Mouse (Mus musculus) neural tube, embryonic 12.5 days (tissue): ENCODE results near the gene Myo18b. TPM values are rescaled to one million over a fixed set of nuclear protein-coding genes. Genes with fewer than 3 reads are reported as not detected.

Experiments used
- ATAC-seq: fragments of 200-750 bp; cut with Nextera tagmentation; 2 replicates; pipeline ENCODE4 v1.8.0; 2017; ENCODE audit warnings: low read depth, mild to moderate bottlenecking, moderate TSS enrichment, moderate library complexity; ENCODE audit not compliant: low FRiP score
- H3K27ac ChIP-seq: fragments of 300-500 bp; sonication (generic); 2 replicates; pipeline ENCODE4 v1.5.1; 2016
- H3K27me3 ChIP-seq: fragments of 300-500 bp; sonication (generic); replicated peaks from 2 replicates; pipeline ENCODE4 v1.6.1; 2016; ENCODE audit warnings: mild to moderate bottlenecking
- H3K36me3 ChIP-seq: fragments of 300-500 bp; sonication (generic); 2 replicates; pipeline ENCODE4 v1.6.1; 2016; ENCODE audit warnings: mild to moderate bottlenecking
- H3K4me1 ChIP-seq: fragments of 300-500 bp; sonication (generic); 2 replicates; pipeline ENCODE4 v1.6.1; 2016
- H3K4me2 ChIP-seq: fragments of 300-500 bp; sonication (generic); replicated peaks from 2 replicates; pipeline ENCODE4 v1.6.1; 2016; ENCODE audit warnings: mild to moderate bottlenecking
- H3K4me3 ChIP-seq: fragments of 300-500 bp; sonication (generic); 2 replicates; pipeline ENCODE4 v1.5.1; 2016
- H3K9ac ChIP-seq: fragments of 300-500 bp; sonication (generic); 2 replicates; pipeline ENCODE4 v1.6.1; 2016; ENCODE audit warnings: mild to moderate bottlenecking
- H3K9me3 ChIP-seq: fragments of 300-500 bp; sonication (generic); 2 replicates; pipeline ENCODE4 v1.6.1; 2016; ENCODE audit warnings: mild to moderate bottlenecking
- WGBS: fragments of 180-500 bp; shearing (Covaris S2); methylation state at CpG from one replicate; pipeline ENCODE4 v1.1.7; 2016; 5-methylcytosine and 5-hydroxymethylcytosine counted together
- polyA plus RNA-seq: library from polyadenylated mRNA; unstranded; fragments of >200 nt; fragmentation: Nextera tagmentation; extraction: Ambion mirVana; gene quantifications from 2 replicates; pipeline ENCODE4 v1.2.1, GENCODE M21; 2016

The Myo18b gene
- polyA plus RNA-seq = 0.66 and 1.3 TPM in 2 replicates

DNA sequence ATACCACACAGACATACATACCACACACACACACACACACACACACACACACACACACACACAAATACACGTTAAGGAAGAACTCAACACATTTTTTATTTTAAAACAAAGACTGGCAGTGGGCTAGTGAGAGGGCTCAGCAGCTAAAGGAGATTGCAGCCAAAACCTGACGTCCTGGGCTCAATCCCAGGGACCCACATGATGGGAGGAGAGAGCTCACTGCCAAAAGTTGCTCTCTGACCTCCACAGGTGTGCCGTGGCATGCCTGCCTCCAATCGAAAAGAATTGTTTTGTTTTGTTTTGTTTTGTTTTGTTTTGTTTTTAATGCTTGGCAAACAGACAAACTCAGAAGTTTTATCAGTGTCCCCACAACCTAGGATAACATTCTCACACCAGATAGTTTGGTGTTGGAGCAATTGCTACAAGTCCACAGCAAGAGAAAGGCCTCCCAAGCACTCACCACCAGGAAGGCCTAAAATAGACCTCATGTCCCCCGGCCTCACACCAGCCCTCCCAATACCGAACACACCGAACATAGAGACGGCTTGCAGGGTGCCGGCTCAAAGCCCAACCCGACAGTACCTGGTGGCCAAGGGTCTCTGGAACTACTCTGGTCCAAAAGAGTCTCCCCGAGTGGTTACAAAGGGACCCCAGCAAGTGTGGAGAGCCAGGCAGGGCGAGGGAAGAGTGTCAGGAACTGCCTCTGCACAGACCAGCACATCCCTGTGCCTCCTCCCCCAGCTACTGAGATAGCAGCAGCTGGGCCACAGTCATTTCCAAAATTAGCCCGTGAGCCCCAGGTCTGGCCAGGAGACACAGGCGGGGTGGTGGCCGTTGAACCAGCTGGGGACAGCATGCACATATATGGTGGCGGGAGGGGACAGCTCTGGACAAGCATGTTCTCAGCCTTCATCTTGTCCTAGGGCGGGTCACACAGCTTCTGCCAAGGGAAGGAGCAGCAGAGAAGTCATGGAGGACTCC, at the start of gene Myo18b:
TSS of gene Myo18b (minus strand) at position 689 of the 981 bp plus-strand sequence.
- H3K4me2 ChIP-seq = no peak within 1 kb of the TSS
- H3K36me3 ChIP-seq = no peaks in the 10 kb centered on the region
- no peak within 1 kb of the TSS for H3K9ac ChIP-seq
- no peaks in the 10 kb centered on the region for H3K27me3 ChIP-seq
- ATAC-seq = no peak
- 84% methylated on average over 17 of the region's 17 CpGs for WGBS
- H3K9me3 ChIP-seq = no peaks in the 10 kb centered on the region
- H3K4me1 ChIP-seq = no peaks in the 10 kb centered on the region
- H3K4me3 ChIP-seq = no peak within 1 kb of the TSS
- H3K27ac ChIP-seq = no peak within 1 kb of the TSS

- Histone ChIP-seq H3K4me2 (no peak overlapping the region), H3K9ac (no peak overlapping the region), H3K36me3 (no peaks in the 10 kb centered on the region), H3K9me3 (no peaks in the 10 kb centered on the region), H3K27me3 (no peaks in the 10 kb centered on the region), H3K4me1 (no peaks in the 10 kb centered on the region), H3K4me3 (no peak overlapping the region), H3K27ac (no peak overlapping the region)
- WGBS = 79% methylated on average over 7 of the region's 7 CpGs
- no peak for ATAC-seq
Observed at GRCm38 (mm10) chr5:112945925-112946324, 49.8 kb upstream of the Myo18b start.

- Histone ChIP-seq H3K9ac (no peak overlapping the region), H3K9me3 (no peaks in the 10 kb centered on the region), H3K4me3 (no peak overlapping the region), H3K27ac (no peak overlapping the region), H3K36me3 (no peaks in the 10 kb centered on the region), H3K27me3 (no peaks in the 10 kb centered on the region), H3K4me2 (no peak overlapping the region), H3K4me1 (no peaks in the 10 kb centered on the region)
- 48% methylated on average over 7 of the region's 7 CpGs for WGBS
- no peak for ATAC-seq
Observed at GRCm38 (mm10) chr5:112942244-112942643, 46.1 kb upstream of the Myo18b start.

DNA sequence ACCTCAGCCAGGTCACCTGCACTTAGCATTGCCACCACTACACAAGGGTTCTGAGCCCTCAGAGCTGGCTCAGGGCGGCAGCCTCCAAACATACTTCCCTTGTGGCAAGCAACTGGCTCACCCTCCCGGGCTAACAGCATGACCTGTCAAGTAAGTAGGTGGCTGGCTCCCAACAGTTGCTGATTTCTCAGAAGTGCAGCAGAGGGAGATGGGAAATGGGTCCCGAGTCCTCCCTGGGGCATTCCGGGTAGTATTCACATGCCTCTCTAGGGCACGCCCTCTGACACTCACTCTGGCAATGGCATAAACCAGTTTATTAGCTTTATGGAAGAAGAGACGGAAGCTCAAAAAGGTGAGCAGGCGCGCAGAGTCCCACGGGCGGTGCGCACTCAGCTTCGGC, 44.8 kb upstream of the Myo18b start:
- H3K4me2 ChIP-seq = no peak overlapping the region
- no peaks in the 10 kb centered on the region for H3K27me3 ChIP-seq
- ATAC-seq = no peak
- no peak overlapping the region for H3K27ac ChIP-seq
- no peaks in the 10 kb centered on the region for H3K4me1 ChIP-seq
- 92% methylated on average over 12 of the region's 12 CpGs for WGBS
- H3K9me3 ChIP-seq = no peaks in the 10 kb centered on the region
- H3K9ac ChIP-seq = no peak overlapping the region
- H3K4me3 ChIP-seq = no peak overlapping the region
- H3K36me3 ChIP-seq = no peaks in the 10 kb centered on the region

DNA sequence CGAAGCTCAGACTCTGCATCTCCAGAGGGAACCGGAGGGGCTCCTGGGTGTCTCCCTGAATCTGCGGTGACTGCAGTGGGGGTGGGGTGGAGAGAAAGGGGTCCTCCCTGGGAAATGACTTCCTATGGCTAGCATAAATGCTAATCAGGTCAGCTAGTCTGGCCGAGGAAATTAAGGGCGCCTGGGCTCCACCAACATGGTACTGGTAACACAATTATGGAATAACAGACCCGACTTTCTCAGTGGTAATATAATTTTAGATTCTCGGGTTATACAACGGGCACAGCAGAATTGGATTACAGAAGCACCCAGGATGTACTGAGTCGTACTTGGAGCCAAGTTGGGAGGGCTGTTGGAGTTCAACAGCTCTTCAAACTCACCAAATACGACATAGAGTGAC, 40.5 kb upstream of the Myo18b start:
- 87% methylated on average over 10 of the region's 10 CpGs for WGBS
- no peak overlapping the region for H3K4me2 ChIP-seq
- ATAC-seq = no peak
- H3K9ac ChIP-seq = no peak overlapping the region
- H3K4me3 ChIP-seq = no peak overlapping the region
- no peaks in the 10 kb centered on the region for H3K27me3 ChIP-seq
- no peaks in the 10 kb centered on the region for H3K9me3 ChIP-seq
- H3K27ac ChIP-seq = no peak overlapping the region
- peaks cover 5% of the 10 kb centered on the region; the same call in 1 of the 2 replicates for H3K4me1 ChIP-seq
- peaks cover 3% of the 10 kb centered on the region; the same call in 1 of the 2 replicates for H3K36me3 ChIP-seq

- Histone ChIP-seq H3K4me2 (no peak overlapping the region), H3K27me3 (no peaks in the 10 kb centered on the region), H3K9me3 (no peaks in the 10 kb centered on the region), H3K4me1 (peaks cover 5% of the 10 kb centered on the region; the same call in 1 of the 2 replicates), H3K4me3 (no peak overlapping the region), H3K9ac (no peak overlapping the region), H3K36me3 (peaks cover 3% of the 10 kb centered on the region; the same call in 1 of the 2 replicates), H3K27ac (no peak overlapping the region)
- 93% methylated on average over 8 of the region's 8 CpGs for WGBS
- ATAC-seq = no peak
Observed at GRCm38 (mm10) chr5:112935436-112935835, 39.3 kb upstream of the Myo18b start.

DNA sequence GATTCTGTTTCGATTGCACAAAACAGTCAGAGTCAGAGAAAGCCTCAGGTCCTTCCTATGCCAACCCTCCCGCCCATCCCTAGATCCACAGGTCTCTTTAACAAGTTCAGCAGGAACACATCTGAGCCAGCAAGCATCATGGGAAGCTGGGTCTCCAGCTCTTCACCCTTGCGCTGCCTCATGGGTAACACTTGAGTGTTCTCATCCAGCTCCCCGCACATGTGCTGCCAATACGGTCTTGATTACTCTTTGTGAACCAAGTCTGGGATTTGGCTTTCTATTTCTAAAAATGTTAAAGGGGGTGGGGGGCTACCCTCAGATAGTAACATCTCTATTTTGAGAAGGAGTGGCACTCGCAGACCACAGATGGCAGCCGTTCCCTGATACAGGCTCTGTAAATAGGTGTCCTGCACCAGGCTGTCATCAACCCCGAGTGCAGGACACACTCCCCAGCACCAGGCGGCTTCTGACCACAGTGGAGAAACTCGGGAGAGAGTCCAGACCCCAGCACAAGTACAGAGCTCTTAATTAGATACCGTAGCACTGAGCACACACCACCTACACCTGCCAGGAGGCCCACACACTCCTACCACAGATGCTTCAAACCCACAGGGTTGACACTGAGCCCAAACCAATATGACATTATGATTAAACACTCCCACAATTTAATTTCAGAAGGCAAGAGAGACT, 36.9 kb upstream of the Myo18b start:
- H3K27ac ChIP-seq = no peak overlapping the region
- H3K4me3 ChIP-seq = no peak overlapping the region
- H3K4me2 ChIP-seq = no peak overlapping the region
- no peaks in the 10 kb centered on the region for H3K27me3 ChIP-seq
- H3K9ac ChIP-seq = no peak overlapping the region
- no peaks in the 10 kb centered on the region for H3K9me3 ChIP-seq
- H3K36me3 ChIP-seq = peaks cover 3% of the 10 kb centered on the region; the same call in 1 of the 2 replicates
- peaks cover 7% of the 10 kb centered on the region; the same call in 1 of the 2 replicates for H3K4me1 ChIP-seq
- no peak for ATAC-seq
- 80% methylated on average over 11 of the region's 11 CpGs for WGBS

DNA sequence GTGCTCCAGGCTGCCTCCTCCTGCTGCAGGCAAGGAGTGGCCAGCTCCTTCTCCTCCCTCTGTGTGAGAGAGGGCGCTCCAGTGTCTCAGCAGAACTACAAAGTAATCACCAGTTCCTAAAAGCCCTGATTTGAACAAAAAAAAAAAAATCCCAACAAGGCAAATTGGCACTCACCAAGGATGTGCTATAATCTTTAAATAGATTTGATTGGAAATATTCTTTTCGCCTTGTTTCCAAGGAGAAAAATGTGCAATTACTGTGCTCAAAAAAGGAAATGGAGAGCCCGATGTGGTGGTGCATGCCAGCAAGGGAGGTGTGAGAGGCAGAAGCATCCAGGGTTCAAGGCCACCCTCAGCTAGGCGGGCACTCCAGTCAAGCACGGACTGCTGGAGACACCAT, 35.7 kb upstream of the Myo18b start:
- no peaks in the 10 kb centered on the region for H3K27me3 ChIP-seq
- no peaks in the 10 kb centered on the region for H3K9me3 ChIP-seq
- H3K4me2 ChIP-seq = no peak overlapping the region
- H3K36me3 ChIP-seq = peaks cover 3% of the 10 kb centered on the region; the same call in 1 of the 2 replicates
- ATAC-seq = no peak
- H3K27ac ChIP-seq = no peak overlapping the region
- H3K4me3 ChIP-seq = no peak overlapping the region
- 79% methylated on average over 5 of the region's 5 CpGs for WGBS
- no peak overlapping the region for H3K9ac ChIP-seq
- H3K4me1 ChIP-seq = peaks cover 9% of the 10 kb centered on the region; the same call in 1 of the 2 replicates

DNA sequence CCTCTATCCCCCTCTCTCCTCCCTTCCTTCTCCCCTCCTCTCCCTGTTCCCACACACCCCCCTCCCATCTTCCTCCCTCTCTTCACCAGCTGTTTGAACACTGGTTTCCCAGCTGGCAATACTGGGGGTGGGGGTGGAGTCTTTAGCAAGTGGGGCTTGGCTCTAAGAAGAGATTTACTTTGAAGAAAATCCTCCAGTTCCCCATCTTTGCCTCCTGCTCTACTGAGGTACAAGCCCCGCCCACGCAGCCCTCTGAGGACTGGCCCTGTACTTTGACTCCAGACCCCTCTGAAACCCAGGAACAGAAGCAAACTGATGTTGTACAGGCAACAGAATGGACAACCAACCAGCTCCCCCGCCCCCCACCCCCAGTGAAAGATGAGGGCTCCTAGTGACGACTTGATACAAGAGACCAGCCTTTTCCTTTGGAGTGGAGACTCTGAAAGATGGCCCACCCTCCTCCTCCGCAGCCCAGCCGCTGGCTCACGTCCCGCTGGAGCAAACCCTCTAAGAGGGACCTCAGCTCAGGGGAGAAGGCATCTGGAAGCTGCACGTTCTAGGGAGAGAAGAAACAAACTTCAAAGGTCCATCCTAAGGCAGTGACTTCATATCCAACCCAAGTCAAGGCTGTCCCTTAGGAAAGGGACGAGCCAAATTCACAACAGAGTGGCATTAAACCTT, 32.2 kb upstream of the Myo18b start:
- peaks cover 4% of the 10 kb centered on the region; the same call in 1 of the 2 replicates for H3K4me1 ChIP-seq
- ATAC-seq = no peak
- 53% methylated on average over 10 of the region's 10 CpGs for WGBS
- no peak overlapping the region for H3K9ac ChIP-seq
- H3K27me3 ChIP-seq = no peaks in the 10 kb centered on the region
- H3K4me3 ChIP-seq = no peak overlapping the region
- H3K9me3 ChIP-seq = no peaks in the 10 kb centered on the region
- no peaks in the 10 kb centered on the region for H3K36me3 ChIP-seq
- H3K4me2 ChIP-seq = no peak overlapping the region
- no peak overlapping the region for H3K27ac ChIP-seq

- Histone ChIP-seq H3K9ac (no peak overlapping the region), H3K4me1 (peaks cover 4% of the 10 kb centered on the region; the same call in 1 of the 2 replicates), H3K36me3 (no peaks in the 10 kb centered on the region), H3K9me3 (no peaks in the 10 kb centered on the region), H3K27ac (no peak overlapping the region), H3K4me2 (no peak overlapping the region), H3K4me3 (no peak overlapping the region), H3K27me3 (no peaks in the 10 kb centered on the region)
- 96% methylated on average over 5 of the region's 5 CpGs for WGBS
- no peak for ATAC-seq
Observed at GRCm38 (mm10) chr5:112925422-112925821, 29.3 kb upstream of the Myo18b start.

GRCm38 (mm10) chr5:112924806-112925205, 28.6 kb upstream of the Myo18b start:
- no peak overlapping the region for H3K27ac ChIP-seq
- H3K4me2 ChIP-seq = no peak overlapping the region
- ATAC-seq = no peak
- H3K9ac ChIP-seq = no peak overlapping the region
- no peaks in the 10 kb centered on the region for H3K27me3 ChIP-seq
- H3K9me3 ChIP-seq = no peaks in the 10 kb centered on the region
- H3K36me3 ChIP-seq = no peaks in the 10 kb centered on the region
- H3K4me3 ChIP-seq = no peak overlapping the region
- WGBS = 91% methylated on average over 8 of the region's 8 CpGs
- H3K4me1 ChIP-seq = peaks cover 4% of the 10 kb centered on the region; the same call in 1 of the 2 replicates

GRCm38 (mm10) chr5:112923841-112924240, 27.7 kb upstream of the Myo18b start:
- Histone ChIP-seq H3K4me1 (peaks cover 4% of the 10 kb centered on the region; the same call in 1 of the 2 replicates), H3K4me3 (no peak overlapping the region), H3K27ac (no peak overlapping the region), H3K9me3 (no peaks in the 10 kb centered on the region), H3K27me3 (no peaks in the 10 kb centered on the region), H3K9ac (no peak overlapping the region), H3K4me2 (no peak overlapping the region), H3K36me3 (no peaks in the 10 kb centered on the region)
- WGBS = 93% methylated on average over 14 of the region's 14 CpGs
- ATAC-seq = no peak
